Mouse (Mus musculus): ENCODE results near the gene Lhb.
"Not testable (repeated sequence)": the region's sequence is repeated elsewhere in the genome, so short reads cannot be mapped to it uniquely, and the experiment has no call there.

Gene Lhb

GRCm38 (mm10) chr7:45420615-45420919 is at the start of gene Lhb:
Gene Lhb, plus strand, starts transcription at chr7:45420820.
- no peak for DNase-seq (ENCODE audit: low spot score)

DNA sequence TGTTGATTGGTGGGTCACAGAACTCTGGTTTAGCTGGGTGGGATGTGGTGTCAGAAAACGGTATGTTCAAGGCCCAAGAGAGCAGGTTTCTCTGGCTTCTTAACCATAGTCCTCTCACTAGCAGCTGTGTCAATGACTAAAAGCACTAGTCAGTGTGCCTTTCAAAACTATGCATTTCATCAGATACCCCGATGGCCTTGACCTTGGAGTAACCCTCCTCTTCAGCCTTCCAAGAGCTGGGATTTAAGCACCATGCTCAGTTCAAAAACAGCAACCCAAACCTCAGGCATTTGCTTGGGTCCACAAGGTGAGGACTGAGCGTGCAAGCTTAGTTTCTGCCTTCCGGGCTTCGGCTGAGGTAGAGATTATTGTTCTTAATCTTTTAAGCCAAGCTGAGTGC is 48.2 kb upstream of the Lhb start:
- no peak for DNase-seq (ENCODE audit: low spot score)

- DNase-seq (ENCODE audit: low spot score), result no peak
These were observed 46.0 kb upstream of the Lhb start for GRCm38 (mm10) chr7:45374620-45375019.

GRCm38 (mm10) chr7:45376057-45376456 is 44.6 kb upstream of the Lhb start:
- DNase-seq (ENCODE audit: low spot score), result no peak

GRCm38 (mm10) chr7:45386077-45386476 is 34.5 kb upstream of the Lhb start:
- no peak for DNase-seq (ENCODE audit: low spot score)

DNA sequence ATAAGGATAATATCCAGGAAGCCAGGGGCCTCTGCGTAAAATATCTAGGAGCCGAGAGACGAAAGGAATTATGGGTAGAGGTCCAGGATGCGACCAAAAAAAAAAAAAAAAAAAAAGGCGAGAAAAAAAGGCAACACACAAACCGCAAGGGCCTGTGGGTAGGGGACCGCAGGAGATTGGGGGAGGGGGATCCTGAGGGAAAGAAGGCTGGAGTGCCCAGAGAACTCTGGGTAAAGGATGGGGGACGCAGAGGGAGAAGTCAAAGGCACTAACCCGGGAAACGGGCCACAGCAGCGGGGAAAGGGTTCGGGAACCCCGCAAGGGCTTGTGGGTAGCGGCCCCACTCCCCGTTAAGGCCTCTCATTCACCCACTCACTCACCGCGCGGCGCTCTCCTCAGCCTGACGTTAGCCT is 25.5 kb upstream of the Lhb start:
- no peak for DNase-seq (ENCODE audit: low spot score)

GRCm38 (mm10) chr7:45395578-45396336 is 24.9 kb upstream of the Lhb start, which contains the start of gene Snrnp70:
Gene Snrnp70, minus strand, starts transcription at chr7:45395742.
- DNase-seq (ENCODE audit: low spot score), result peak; percentile 100

DNA sequence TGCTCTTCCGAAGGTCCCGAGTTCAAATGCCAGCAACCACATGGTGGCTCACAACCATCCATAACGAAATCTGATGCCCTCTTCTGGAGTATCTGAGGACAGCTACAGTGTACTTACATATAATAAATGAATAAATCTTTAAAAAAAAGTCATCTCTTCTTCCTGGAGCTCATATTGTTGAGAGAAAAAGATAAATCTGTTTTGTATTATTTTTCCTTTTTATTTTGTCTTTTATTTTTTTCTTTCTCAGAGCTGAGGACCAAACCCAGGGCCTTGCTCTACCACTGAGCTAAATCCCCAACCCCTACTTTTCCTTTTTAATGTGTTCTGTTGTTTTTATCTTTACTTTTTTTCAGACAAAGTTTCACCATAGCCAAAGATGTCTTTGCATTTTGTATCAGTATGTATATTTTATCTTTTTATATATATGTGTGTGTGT is 24.3 kb upstream of the Lhb start:
- not testable (repeated sequence) for DNase-seq (ENCODE audit: low spot score)

DNA sequence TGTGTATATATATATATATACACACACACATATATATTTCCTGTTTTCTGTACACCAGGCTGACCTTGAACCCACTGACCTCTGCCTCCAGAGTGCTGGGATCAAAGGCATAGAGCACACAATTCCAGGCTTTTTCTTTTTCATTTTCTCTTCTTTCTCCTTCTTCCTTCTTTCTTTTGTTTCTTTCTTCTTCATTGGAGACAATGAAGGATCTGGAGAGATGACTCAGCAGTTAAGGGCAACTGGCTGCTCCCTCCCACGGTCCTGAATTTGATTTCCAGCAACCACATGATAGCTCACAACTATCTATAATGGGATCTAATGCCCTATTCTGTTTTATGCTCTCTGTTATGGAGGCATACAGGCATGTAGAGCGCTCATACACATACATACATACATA is 23.8 kb upstream of the Lhb start:
- no peak for DNase-seq (ENCODE audit: low spot score)

DNA sequence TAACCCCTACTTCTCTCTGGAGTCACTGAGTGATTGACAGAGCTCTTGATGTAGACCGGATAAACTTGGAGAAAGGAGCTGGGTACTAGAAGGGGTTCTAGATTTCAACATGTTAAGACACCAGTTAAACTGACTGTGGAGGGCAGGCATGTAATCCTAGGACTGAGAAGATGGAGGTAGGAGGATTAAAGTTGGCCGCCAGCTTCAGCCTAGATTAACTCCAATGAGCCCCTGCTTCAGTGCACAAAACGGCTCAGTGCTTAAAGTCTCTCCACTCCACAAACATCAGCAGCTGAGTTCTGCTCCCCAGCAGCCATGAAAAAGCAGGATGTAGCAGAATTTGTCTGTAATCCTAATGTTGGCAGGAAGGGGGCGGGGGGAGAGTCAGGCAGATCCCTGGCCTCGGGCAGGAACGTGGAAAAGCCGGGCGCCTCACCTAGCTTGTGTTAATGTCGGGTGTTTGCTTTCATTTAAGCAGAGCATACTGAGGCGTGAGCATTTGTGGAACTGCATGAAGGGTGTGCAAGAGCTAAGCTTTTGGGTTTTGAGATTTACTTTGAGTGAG is 19.0 kb upstream of the Lhb start:
- DNase-seq (ENCODE audit: low spot score), result no peak

GRCm38 (mm10) chr7:45403532-45404261 is 16.9 kb upstream of the Lhb start:
- DNase-seq (ENCODE audit: low spot score), result no peak

DNA sequence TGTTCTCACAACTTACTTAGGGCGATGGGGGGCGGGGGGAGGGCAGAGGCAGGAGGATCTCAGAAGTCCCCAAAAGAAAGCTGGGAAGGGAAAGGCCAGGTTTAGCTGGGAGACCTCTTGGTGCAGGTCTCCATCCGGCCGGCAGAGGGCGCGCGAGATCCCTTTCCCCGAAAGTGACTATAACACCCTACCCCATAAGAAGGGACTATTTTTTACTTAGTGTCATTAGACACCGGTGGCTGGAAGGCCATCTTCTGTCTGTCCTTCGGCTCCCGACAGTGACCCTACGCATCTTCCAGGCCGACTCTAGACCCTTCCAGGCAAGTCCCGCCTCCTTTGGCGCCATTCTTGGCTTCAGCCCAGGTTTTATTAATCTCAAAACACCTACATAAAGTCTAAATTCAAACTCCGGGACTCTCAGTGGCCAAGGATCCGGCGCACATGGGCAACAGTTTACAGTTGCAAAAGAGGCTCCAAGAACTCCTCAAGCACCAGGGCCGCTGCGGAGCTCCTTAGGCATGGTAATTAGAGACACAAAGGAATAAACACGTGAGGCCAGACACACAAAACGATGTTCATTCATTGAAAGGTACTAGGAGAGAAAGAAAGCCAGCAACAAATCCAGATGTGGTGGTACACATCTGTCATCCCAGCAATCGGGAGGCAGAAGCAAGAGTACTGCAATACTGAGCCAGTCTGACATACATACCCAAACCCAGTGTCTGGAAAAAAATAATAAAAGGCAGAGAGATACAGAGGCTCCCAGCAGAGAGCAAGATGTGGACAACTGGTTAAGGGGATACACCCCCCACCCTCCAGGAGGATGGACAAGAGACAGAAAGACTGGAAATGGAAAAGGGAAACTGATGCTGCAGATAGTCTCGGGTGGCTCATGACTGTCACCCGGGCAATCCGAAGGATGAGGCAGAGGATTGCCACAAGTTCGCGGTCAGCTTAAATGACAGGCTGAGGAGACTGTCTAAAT is 15.2 kb upstream of the Lhb start, which contains the start of gene Kcna7:
Gene Kcna7, plus strand, starts transcription at position 563 of the 985 bp plus-strand sequence.
- DNase-seq (ENCODE audit: low spot score), result peak; percentile 27

DNA sequence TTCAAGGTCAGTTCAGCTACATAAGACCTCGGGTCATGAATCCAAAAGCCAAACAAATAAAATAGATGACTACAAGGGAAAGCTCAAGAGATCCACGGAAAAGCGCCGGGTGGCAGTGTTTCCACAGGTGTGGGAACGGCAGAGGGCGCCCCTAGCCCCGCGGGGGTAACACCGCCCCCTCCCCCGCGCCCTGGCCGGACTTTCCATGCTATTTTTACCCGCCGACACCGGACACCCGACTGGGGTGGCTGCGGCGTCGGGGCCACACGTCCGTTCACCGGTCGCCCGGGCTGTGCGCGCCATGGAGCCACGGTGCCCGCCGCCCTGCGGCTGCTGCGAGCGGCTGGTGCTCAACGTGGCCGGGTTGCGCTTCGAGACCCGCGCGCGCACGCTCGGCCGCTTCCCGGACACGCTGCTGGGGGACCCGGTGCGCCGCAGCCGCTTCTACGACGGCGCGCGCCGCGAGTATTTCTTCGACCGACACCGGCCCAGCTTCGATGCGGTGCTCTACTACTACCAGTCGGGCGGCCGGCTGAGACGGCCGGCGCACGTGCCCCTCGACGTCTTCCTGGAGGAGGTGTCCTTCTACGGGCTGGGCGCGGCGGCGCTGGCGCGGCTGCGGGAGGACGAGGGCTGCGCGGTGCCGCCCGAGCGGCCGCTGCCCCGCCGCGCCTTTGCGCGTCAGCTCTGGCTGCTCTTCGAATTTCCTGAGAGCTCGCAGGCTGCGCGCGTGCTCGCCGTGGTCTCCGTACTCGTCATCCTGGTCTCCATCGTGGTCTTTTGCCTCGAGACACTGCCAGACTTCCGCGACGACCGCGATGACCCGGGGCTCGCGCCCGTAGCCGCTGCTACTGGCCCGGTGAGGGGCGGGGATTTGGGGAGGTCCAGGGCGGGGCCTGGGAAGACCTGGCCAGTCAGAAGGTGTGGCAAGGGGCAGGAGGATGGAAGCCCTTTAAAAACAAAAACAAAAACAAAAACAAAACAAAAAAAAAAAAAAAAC is 14.2 kb upstream of the Lhb start:
- no peak for DNase-seq (ENCODE audit: low spot score)

- DNase-seq (ENCODE audit: low spot score), result no peak
These were observed 12.8 kb upstream of the Lhb start for GRCm38 (mm10) chr7:45407836-45408235.

DNA sequence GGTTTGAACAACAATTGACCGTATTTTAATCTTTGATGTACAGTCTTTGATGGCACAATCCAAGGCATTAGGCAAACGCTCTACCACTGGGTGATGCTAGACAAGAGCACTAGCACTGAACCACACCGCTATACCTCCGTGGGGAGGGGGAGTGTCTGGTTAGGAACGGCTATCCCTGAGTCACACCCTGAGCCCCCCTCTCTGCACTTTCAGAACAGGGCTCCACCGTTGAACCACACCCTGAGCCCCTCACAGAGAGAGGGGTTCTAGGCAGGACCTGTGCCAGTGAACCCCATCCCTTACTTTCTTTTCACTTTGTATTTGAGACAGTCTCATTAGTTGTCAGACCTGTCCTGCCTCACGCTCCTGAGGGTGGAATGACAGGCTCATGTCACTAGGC is 12.3 kb upstream of the Lhb start:
- DNase-seq (ENCODE audit: low spot score), result no peak

DNA sequence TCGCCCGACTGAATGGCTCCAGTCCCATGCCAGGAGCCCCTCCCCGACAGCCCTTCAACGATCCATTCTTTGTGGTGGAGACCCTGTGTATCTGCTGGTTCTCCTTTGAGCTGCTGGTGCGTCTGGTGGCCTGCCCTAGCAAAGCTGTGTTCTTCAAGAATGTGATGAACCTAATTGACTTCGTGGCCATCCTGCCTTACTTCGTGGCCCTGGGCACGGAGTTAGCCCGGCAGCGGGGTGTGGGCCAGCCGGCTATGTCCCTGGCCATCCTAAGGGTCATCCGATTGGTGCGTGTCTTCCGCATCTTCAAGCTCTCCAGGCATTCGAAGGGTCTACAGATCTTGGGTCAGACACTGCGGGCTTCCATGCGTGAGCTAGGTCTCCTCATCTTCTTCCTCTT is 11.7 kb upstream of the Lhb start:
- DNase-seq (ENCODE audit: low spot score), result no peak

DNA sequence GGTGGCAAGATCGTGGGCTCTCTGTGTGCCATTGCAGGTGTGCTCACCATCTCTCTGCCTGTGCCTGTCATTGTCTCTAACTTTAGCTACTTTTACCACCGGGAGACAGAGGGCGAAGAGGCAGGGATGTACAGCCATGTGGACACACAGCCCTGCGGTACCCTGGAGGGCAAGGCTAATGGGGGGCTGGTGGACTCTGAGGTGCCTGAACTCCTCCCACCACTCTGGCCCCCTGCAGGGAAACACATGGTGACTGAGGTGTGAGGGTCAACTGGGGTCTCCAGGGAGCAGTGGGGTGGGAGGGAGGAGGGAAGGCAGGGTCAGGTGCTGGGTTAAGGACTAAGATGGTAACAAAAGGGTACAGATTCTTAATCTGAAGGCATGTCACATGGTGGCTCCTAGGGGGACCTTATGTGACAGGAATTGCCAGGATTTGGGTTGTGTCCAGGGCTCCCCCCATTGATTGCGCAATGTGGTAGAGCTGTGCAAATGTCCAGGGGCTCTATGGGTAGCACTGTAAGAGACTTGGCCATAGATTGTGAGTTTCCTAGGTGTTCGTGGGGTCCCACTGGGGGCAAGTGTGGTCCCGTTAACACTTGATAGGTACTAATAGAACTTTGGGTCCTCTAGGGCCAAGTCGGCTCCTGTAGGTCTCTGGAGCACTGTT is 11.0 kb upstream of the Lhb start:
- DNase-seq (ENCODE audit: low spot score), result no peak

GRCm38 (mm10) chr7:45412421-45412820 is 8.2 kb upstream of the Lhb start:
- no peak for DNase-seq (ENCODE audit: low spot score)

GRCm38 (mm10) chr7:45413113-45413863 is 7.3 kb upstream of the Lhb start, which contains the start of gene Ntf5:
Gene Ntf5, plus strand, starts transcription at chr7:45413695.
- no peak for DNase-seq (ENCODE audit: low spot score)
